Mouse (Mus musculus): ENCODE results near the gene Hist2h2aa1. TPM values are rescaled to one million over a fixed set of nuclear protein-coding genes. Genes with fewer than 3 reads are reported as not detected.
"Not testable (repeated sequence)": the region's sequence is repeated elsewhere in the genome, so short reads cannot be mapped to it uniquely, and the experiment has no call there.

Hist2h2aa1 gene
- polyA plus RNA-seq, 1 experiment from 2014 or later, result 15.7 TPM

- Histone ChIP-seq H3K27ac (ENCODE audit: low read depth) (no peak overlapping the region), H3K9ac (no peak overlapping the region), H3K9me3 (ENCODE audit: low read depth, low read length) (no peaks in the 10 kb centered on the region), H3K4me1 (ENCODE audit: insufficient read depth) (peaks cover 10% of the 10 kb centered on the region; the same call in 1 of the 2 replicates), H3K4me2 (no peak overlapping the region), H3K27me3 (ENCODE audit: insufficient read depth, low read length) (no peaks in the 10 kb centered on the region), H3K4me3 (ENCODE audit: low read depth, low read length) (no peak overlapping the region), H3K36me3 (ENCODE audit: insufficient read depth) (0 out of 2 replicates have a peak, but pooled peaks cover 4% of the 10 kb centered on the region)
- no peak for TF ChIP-seq CTCF (IDR thresholded peaks at IDR 0.05; ENCODE audit: low read depth)
- ATAC-seq (ENCODE audit: insufficient read depth), result no peak
- 24% methylated on average over 2 of the region's 2 CpGs for WGBS
- DNase-seq, result no peak
These were observed 45.6 kb upstream of the Hist2h2aa1 start for GRCm38 (mm10) chr3:96199731-96200130.

GRCm38 (mm10) chr3:96207819-96208218, 37.5 kb upstream of the Hist2h2aa1 start:
- no peaks in the 10 kb centered on the region for H3K9me3 ChIP-seq (ENCODE audit: low read depth, low read length)
- 0 out of 2 replicates have a peak, but pooled peaks have one; percentile 9 for TF ChIP-seq CTCF (IDR thresholded peaks at IDR 0.05; ENCODE audit: low read depth)
- no peak overlapping the region for H3K4me3 ChIP-seq (ENCODE audit: low read depth, low read length)
- no peak overlapping the region for H3K27ac ChIP-seq (ENCODE audit: low read depth)
- 67% methylated on average over 3 of the region's 3 CpGs for WGBS
- H3K36me3 ChIP-seq (ENCODE audit: insufficient read depth), result no peaks in the 10 kb centered on the region
- no peak overlapping the region for H3K9ac ChIP-seq
- ATAC-seq (ENCODE audit: insufficient read depth) (no peak), DNase-seq (no peak)
- H3K4me1 ChIP-seq (ENCODE audit: insufficient read depth), result no peaks in the 10 kb centered on the region
- H3K4me2 ChIP-seq, result no peak overlapping the region
- H3K27me3 ChIP-seq (ENCODE audit: insufficient read depth, low read length), result 0 out of 2 replicates have a peak, but pooled peaks cover 3% of the 10 kb centered on the region

GRCm38 (mm10) chr3:96209242-96209641, 36.1 kb upstream of the Hist2h2aa1 start:
- Histone ChIP-seq H3K4me1 (ENCODE audit: insufficient read depth) (no peaks in the 10 kb centered on the region), H3K27ac (ENCODE audit: low read depth) (no peak overlapping the region), H3K27me3 (ENCODE audit: insufficient read depth, low read length) (0 out of 2 replicates have a peak, but pooled peaks cover 3% of the 10 kb centered on the region), H3K9me3 (ENCODE audit: low read depth, low read length) (no peaks in the 10 kb centered on the region), H3K36me3 (ENCODE audit: insufficient read depth) (no peaks in the 10 kb centered on the region), H3K4me2 (no peak overlapping the region), H3K4me3 (ENCODE audit: low read depth, low read length) (no peak overlapping the region), H3K9ac (no peak overlapping the region)
- WGBS, result 21% methylated on average over 15 of the region's 15 CpGs
- TF ChIP-seq CTCF (IDR thresholded peaks at IDR 0.05; ENCODE audit: low read depth), result peak; percentile 37
- ATAC-seq (ENCODE audit: insufficient read depth) (no peak), DNase-seq (peak; percentile 28)

- Histone ChIP-seq H3K27me3 (ENCODE audit: insufficient read depth, low read length) (no peaks in the 10 kb centered on the region), H3K9me3 (ENCODE audit: low read depth, low read length) (no peaks in the 10 kb centered on the region), H3K4me3 (ENCODE audit: low read depth, low read length) (peak overlapping the region; percentile 52), H3K4me2 (peak overlapping the region; percentile 93), H3K27ac (ENCODE audit: low read depth) (peak overlapping the region; percentile 99), H3K9ac (peak overlapping the region; percentile 68), H3K36me3 (ENCODE audit: insufficient read depth) (no peaks in the 10 kb centered on the region), H3K4me1 (ENCODE audit: insufficient read depth) (peaks cover 15% of the 10 kb centered on the region; the same call in 1 of the 2 replicates)
- DNase-seq (peak; percentile 52), ATAC-seq (ENCODE audit: insufficient read depth) (peak; percentile 2; the same call in 1 of the 2 replicates)
- 0% methylated on average over 12 of the region's 12 CpGs for WGBS
- peak; percentile 35 for TF ChIP-seq CTCF (IDR thresholded peaks at IDR 0.05; ENCODE audit: low read depth)
These were observed 26.1 kb upstream of the Hist2h2aa1 start for GRCm38 (mm10) chr3:96219191-96219641.

GRCm38 (mm10) chr3:96219661-96220130, 25.6 kb upstream of the Hist2h2aa1 start, which contains the start of the genes Bola1 and Hist2h2ab:
Gene Bola1, minus strand, starts transcription at chr3:96219709.
Gene Hist2h2ab, plus strand, starts transcription at chr3:96219865.
- H3K27me3 ChIP-seq (ENCODE audit: insufficient read depth, low read length), result no peaks in the 10 kb centered on the region
- H3K9me3 ChIP-seq (ENCODE audit: low read depth, low read length), result no peaks in the 10 kb centered on the region
- ATAC-seq (ENCODE audit: insufficient read depth), result peak; percentile 85
- WGBS, result under 1% methylated on average over 37 of the region's 37 CpGs
- H3K4me2 ChIP-seq, result peak within 1 kb of the TSS; percentile 93
- H3K9ac ChIP-seq, result peak within 1 kb of the TSS; percentile 82
- peak within 1 kb of the TSS; percentile 99 for H3K27ac ChIP-seq (ENCODE audit: low read depth)
- peaks cover 15% of the 10 kb centered on the region; the same call in 1 of the 2 replicates for H3K4me1 ChIP-seq (ENCODE audit: insufficient read depth)
- DNase-seq, result peak; percentile 92
- H3K4me3 ChIP-seq (ENCODE audit: low read depth, low read length), result peak within 1 kb of the TSS; percentile 52
- no peaks in the 10 kb centered on the region for H3K36me3 ChIP-seq (ENCODE audit: insufficient read depth)
- no peak for TF ChIP-seq CTCF (IDR thresholded peaks at IDR 0.05; ENCODE audit: low read depth)

GRCm38 (mm10) chr3:96220131-96220764, 25.0 kb upstream of the Hist2h2aa1 start:
- H3K27ac ChIP-seq (ENCODE audit: low read depth), result peak overlapping the region; percentile 99
- peak overlapping the region; percentile 93 for H3K4me2 ChIP-seq
- H3K27me3 ChIP-seq (ENCODE audit: insufficient read depth, low read length); H3K9me3 ChIP-seq (ENCODE audit: low read depth, low read length); H3K36me3 ChIP-seq (ENCODE audit: insufficient read depth): not testable (repeated sequence)
- peak; percentile 67 for DNase-seq
- WGBS, result 1% methylated on average over 30 of the region's 47 CpGs
- peak overlapping the region; percentile 52 for H3K4me3 ChIP-seq (ENCODE audit: low read depth, low read length)
- peak overlapping the region; percentile 82 for H3K9ac ChIP-seq
- ATAC-seq (ENCODE audit: insufficient read depth), result peak; percentile 5; the same call in 1 of the 2 replicates
- peaks cover 15% of the 10 kb centered on the region; the same call in 1 of the 2 replicates for H3K4me1 ChIP-seq (ENCODE audit: insufficient read depth)

All from lung, embryonic 14.5 days (tissue).